Mouse (Mus musculus) R1 (cell line): ENCODE results near the gene Lefty1.

Experiments used
- DNase-seq: peaks from one replicate; pipeline ENCODE4 v3.0.0-alpha.2; 2018; ENCODE audit warnings: low read depth, low spot score

Lefty1 gene

GRCm38 (mm10) chr1:180934467-180935419 lies at the start of gene Lefty1:
Lefty1 (plus strand) TSS chr1:180935022.
- peak; percentile 36 for DNase-seq

GRCm38 (mm10) chr1:180888556-180889042 lies 46.2 kb upstream of the Lefty1 start:
- DNase-seq = peak; percentile 99

GRCm38 (mm10) chr1:180889172-180889571 lies 45.6 kb upstream of the Lefty1 start:
- DNase-seq = peak; percentile 67

GRCm38 (mm10) chr1:180889841-180890240 lies 45.0 kb upstream of the Lefty1 start:
- peak; percentile 81 for DNase-seq

GRCm38 (mm10) chr1:180892808-180893207 lies 42.0 kb upstream of the Lefty1 start, which contains the start of gene Lefty2:
Lefty2 (plus strand) TSS chr1:180893108.
- DNase-seq = no peak

GRCm38 (mm10) chr1:180894088-180894987 lies 40.5 kb upstream of the Lefty1 start:
- DNase-seq = peak; percentile 64

- peak; percentile 72 for DNase-seq
Measured at GRCm38 (mm10) chr1:180901107-180901506, 33.7 kb upstream of the Lefty1 start.

- DNase-seq = peak; percentile 84
Measured at GRCm38 (mm10) chr1:180902915-180903314, 31.9 kb upstream of the Lefty1 start.

- no peak for DNase-seq
Measured at GRCm38 (mm10) chr1:180903666-180904038, 31.2 kb upstream of the Lefty1 start.

- peak; percentile 95 for DNase-seq
Measured at GRCm38 (mm10) chr1:180904039-180904814, 30.6 kb upstream of the Lefty1 start, which contains the start of gene Pycr2. Pycr2 (plus strand) TSS chr1:180904293.

GRCm38 (mm10) chr1:180904815-180905080 lies 30.1 kb upstream of the Lefty1 start:
- DNase-seq = no peak

- DNase-seq = no peak
Measured at GRCm38 (mm10) chr1:180905307-180905706, 29.5 kb upstream of the Lefty1 start.

GRCm38 (mm10) chr1:180905876-180906275 lies 28.9 kb upstream of the Lefty1 start:
- DNase-seq = no peak

GRCm38 (mm10) chr1:180906461-180907147 lies 28.2 kb upstream of the Lefty1 start:
- peak; percentile 44 for DNase-seq

GRCm38 (mm10) chr1:180911138-180911537 lies 23.7 kb upstream of the Lefty1 start:
- no peak for DNase-seq

GRCm38 (mm10) chr1:180911653-180912287 lies 23.1 kb upstream of the Lefty1 start:
- DNase-seq = no peak

GRCm38 (mm10) chr1:180912792-180913191 lies 22.0 kb upstream of the Lefty1 start:
- no peak for DNase-seq

GRCm38 (mm10) chr1:180913797-180914196 lies 21.0 kb upstream of the Lefty1 start:
- no peak for DNase-seq

- no peak for DNase-seq
Measured at GRCm38 (mm10) chr1:180916425-180916824, 18.4 kb upstream of the Lefty1 start.

- DNase-seq = no peak
Measured at GRCm38 (mm10) chr1:180917053-180917452, 17.8 kb upstream of the Lefty1 start.
